Mouse (Mus musculus): ENCODE data around the gene Hsd17b1. TPM values are rescaled to one million over a fixed set of nuclear protein-coding genes. Genes with fewer than 3 reads are reported as not detected.

Gene Hsd17b1
- total RNA-seq (2023) = 0.86 to 2.2 TPM (median 1.4 TPM) in 4 replicates

DNA sequence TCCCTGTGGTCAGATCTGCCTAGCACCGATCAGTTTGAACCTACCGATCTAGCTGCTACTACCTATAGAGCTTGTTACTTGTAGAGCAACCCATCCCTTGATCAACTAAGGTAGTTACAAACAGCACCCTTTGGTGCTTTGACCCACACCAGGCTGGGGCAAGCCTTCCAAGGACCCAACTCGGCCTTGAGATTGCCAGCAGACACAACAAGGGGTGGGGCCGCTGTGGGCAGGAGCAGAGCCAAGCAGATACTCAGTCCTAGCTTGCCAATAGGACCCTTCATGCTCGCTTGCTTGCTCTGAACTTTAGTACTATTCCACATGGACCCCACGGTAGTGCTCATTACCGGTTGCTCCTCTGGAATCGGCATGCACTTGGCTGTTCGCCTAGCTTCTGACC, at the start of gene Hsd17b1:
Gene Hsd17b1 (plus strand): TSS at position 291 of the 400 bp plus-strand sequence.

DNA sequence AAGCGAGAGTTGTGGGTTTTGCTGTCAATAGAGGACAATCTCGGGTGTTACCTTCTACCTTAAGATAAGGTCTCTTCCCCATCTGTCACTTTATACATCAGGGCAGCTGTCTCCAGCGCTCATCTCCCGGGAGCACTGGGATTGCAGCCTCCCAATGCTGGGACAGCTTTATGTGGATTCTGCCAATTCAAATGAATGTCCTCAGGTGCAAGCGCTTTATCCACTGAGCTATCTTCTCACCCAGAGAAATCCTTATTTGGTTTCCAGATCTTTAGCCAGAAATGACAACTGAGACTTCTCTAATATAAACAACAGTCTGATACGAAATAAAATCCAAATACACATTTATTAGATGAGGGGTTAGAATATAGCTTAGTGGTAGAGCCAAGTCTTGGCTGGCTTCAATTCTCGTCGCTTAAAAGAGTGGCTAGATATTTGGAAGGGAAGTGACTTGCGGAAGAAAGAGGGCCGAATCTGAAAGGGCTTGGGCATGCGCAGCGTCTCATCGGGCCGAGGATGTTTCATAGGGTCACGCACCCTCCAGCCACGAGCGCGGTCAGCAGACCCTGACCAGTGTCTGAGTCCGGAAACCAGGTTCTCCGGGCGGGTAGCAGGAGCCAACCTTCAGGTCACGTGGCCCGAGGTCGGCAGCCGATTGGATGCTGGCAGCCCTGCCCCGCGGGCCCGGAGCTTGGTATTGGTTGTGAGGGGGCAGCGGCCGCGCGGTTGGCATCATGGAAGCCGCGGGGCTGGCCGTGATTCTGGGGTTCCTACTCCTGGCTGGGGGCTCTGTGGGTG, 8.6 kb upstream of the Hsd17b1 start, which contains the start of gene Naglu:
Gene Naglu (plus strand): TSS at position 622 of the 798 bp plus-strand sequence.

DNA sequence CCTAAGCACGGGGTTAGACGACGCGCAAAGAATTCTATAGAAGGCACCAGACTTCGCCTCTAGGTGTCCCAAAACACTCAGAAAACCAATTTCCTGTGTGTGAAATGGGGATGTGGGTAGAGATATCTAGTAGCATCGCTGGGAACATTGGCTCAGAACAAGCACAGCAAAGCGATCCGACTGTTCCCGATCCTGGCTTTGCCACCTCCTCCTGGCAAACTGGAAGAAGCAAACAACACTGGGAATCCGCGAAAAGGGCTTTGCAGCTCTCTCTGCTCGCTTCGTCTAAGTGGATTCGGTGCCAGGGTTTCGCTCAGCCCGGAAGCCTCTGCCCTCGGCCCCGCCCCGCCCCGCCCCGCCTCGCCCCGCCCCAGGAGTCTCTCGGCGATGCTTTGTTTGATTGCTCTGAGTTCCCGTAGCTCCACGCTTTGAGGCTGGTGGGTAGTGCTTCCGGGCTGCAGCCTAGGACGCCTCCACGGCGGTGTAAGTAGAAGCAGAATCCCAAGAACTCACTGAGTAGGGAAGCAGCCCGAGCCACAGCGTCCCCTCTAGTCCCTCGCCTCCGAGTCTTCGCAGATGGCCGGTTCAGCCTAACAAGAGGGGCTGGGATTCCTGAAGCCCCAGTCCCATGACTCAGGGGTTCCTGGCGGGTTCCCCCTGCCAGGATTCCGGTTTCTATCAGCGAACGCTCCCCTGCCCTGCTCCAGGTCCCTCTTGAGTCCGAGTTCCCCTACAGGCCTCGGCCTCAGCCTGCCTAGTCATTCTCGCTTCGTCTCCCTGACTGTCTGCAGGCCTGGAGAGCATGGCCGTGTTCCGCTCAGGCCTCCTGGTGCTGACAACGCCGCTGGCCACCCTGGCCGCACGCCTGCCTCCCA, 4.2 kb downstream of the Hsd17b1 start, which contains the start of gene Coasy:
Gene Coasy (plus strand): TSS at position 358 of the 875 bp plus-strand sequence.

DNA sequence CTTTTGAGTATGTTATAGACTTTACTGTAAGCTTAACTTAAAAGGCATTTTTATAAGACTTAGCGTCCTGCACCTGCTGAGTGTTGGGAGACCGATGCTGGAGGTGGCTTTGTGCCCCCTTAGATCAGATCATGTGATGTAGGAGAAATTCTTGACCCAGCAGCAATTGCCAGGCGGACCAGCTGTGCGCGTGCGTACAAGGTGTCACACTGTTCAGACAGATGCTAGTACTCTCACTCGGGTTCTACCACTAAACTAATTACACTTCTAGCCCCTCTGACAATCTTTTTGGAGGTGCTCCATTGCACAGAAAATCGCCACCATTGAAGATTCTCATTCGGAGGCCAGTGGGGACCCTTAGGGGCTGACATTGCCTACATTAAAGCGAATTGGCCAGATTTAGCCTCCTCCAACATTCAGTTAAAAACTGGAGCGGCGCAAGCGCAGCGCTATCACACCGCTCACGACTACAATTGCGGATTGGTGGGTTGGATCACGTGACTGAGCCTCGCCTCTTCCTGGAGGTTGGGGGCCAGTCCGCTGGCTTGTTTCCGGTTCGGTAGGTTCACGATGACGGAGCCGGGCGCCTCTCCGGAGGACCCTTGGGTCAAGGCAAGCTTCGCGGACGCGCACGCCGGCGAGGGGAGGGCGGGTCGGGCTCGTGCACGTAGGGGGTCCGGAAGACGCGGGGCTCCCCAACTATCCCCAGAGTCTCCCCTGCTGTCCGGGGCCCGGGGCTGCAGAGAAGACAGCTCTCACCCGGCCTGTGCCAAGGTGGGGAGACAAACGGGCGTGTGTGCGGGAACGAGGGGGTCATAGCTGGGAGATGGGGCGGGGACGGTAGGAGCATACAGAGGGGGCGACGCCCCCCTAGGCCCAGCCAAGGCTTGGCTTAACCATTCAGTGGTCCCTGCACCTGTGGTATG, 8.8 kb downstream of the Hsd17b1 start, which contains the start of gene Mlx:
Gene Mlx (plus strand): TSS at position 522 of the 926 bp plus-strand sequence.

GRCm38 (mm10) chr11:101095314-101096024, 17.3 kb downstream of the Hsd17b1 start, which contains the start of gene Psmc3ip:
Gene Psmc3ip (minus strand): TSS chr11:101095436.

DNA sequence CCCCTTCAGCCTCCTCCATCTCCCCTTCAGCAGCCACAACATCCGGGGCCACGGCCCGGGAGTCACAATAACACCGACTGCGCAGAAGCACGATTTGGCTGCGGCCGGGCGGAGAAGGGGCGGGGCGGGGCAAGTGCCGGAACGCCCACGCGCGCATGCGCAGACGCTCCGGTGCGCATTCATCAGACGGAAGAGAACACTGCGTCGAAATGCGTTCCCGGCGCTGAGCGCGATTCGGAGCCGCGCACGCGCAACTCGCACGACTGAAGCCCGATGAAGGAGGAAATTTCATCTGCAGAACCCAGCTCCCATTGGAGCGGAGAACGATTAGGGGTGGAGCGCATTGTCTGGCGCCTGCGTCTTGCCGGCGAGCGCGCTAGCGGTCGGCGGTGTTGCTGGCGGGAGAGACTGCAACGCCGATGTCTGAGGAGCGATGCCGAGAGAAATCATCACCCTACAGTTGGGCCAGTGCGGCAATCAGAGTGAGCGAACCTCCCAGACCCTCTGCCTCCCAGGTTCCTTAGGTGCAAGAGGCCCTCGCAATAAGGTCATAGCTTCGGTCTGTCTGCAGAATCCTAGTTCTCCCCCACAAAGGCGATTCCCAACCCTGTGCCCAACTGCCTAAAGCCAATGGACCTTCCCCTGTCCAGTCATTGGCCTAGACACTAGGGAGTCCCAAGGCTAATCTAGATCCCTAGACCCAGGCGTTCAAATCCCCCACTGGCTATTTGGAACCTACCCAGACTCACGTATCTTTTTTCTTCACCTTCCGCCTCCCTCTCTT, 41.7 kb downstream of the Hsd17b1 start, which contains the start of the genes Retreg3 and Tubg1:
Gene Retreg3 (minus strand): TSS at position 133 of the 784 bp plus-strand sequence.
Gene Tubg1 (plus strand): TSS at position 178 of the 784 bp plus-strand sequence.

Other genes with a start within 250 kb of the Hsd17b1 start
- 63.6 to 80.0 TPM (median 72.1 TPM) in 4 replicates for gene Stat5b, start 227.7 kb upstream of the Hsd17b1 start, total RNA-seq (2023)
- 37.4 to 39.2 TPM (median 38.4 TPM) in 4 replicates for gene Stat5a, start 219.1 kb upstream of the Hsd17b1 start, total RNA-seq (2023)
- gene Stat3, start 138.9 kb upstream of the Hsd17b1 start, total RNA-seq (2023) = 260 to 282 TPM (median 268 TPM) in 4 replicates
- gene Cavin1, start 107.5 kb upstream of the Hsd17b1 start, total RNA-seq (2023) = 0.27 to 0.88 TPM in 2 of 4 replicates, not detected in the others
- 66.2 to 98.9 TPM (median 80.0 TPM) in 4 replicates for gene Atp6v0a1, start 69.0 kb upstream of the Hsd17b1 start, total RNA-seq (2023)
- 12.9 to 16.4 TPM (median 15.4 TPM) in 4 replicates for gene Naglu, start 8.4 kb upstream of the Hsd17b1 start, total RNA-seq (2023)
- 13.9 to 15.7 TPM (median 14.8 TPM) in 4 replicates for gene Coasy, start 4.2 kb downstream of the Hsd17b1 start, total RNA-seq (2023)
- gene Mlx, start 8.9 kb downstream of the Hsd17b1 start, total RNA-seq (2023) = 32.6 to 43.0 TPM (median 36.8 TPM) in 4 replicates
- 3.7 to 4.6 TPM (median 4.2 TPM) in 4 replicates for gene Psmc3ip, start 17.0 kb downstream of the Hsd17b1 start, total RNA-seq (2023)
- gene Retreg3, start 41.5 kb downstream of the Hsd17b1 start, total RNA-seq (2023) = 71.0 to 81.9 TPM (median 75.1 TPM) in 4 replicates
- gene Tubg1, start 41.5 kb downstream of the Hsd17b1 start, total RNA-seq (2023) = 15.8 to 18.7 TPM (median 16.9 TPM) in 4 replicates
- gene Tubg2, start 77.5 kb downstream of the Hsd17b1 start, total RNA-seq (2023) = 3.1 to 5.6 TPM (median 4.7 TPM) in 4 replicates
- gene Cntnap1, start 92.1 kb downstream of the Hsd17b1 start, total RNA-seq (2023) = 0.34 to 0.49 TPM (median 0.37 TPM) in 4 replicates
- 1.2 to 4.3 TPM (median 3.4 TPM) in 4 replicates for gene Plekhh3, start 92.9 kb downstream of the Hsd17b1 start, total RNA-seq (2023)
- not detected in 4 replicates for gene Ccr10, start 97.0 kb downstream of the Hsd17b1 start, total RNA-seq (2023)
- gene Ezh1, start 148.1 kb downstream of the Hsd17b1 start, total RNA-seq (2023) = 78.1 to 86.6 TPM (median 84.3 TPM) in 4 replicates
- gene Ramp2, start 167.6 kb downstream of the Hsd17b1 start, total RNA-seq (2023) = not detected in 4 replicates
- gene Vps25, start 175.3 kb downstream of the Hsd17b1 start, total RNA-seq (2023) = 74.7 to 90.7 TPM (median 77.1 TPM) in 4 replicates
- 0.30 to 1.1 TPM (median 0.57 TPM) in 4 replicates for gene Wnk4, start 182.2 kb downstream of the Hsd17b1 start, total RNA-seq (2023)
- 0.22 to 0.77 TPM (median 0.35 TPM) in 4 replicates for gene Cntd1, start 200.6 kb downstream of the Hsd17b1 start, total RNA-seq (2023)
- gene Coa3, start 200.7 kb downstream of the Hsd17b1 start, total RNA-seq (2023) = 27.6 to 31.2 TPM (median 28.7 TPM) in 4 replicates
- 181 to 201 TPM (median 186 TPM) in 4 replicates for gene Becn1, start 223.9 kb downstream of the Hsd17b1 start, total RNA-seq (2023)
- gene Psme3, start 237.8 kb downstream of the Hsd17b1 start, total RNA-seq (2023) = 136 to 141 TPM (median 140 TPM) in 4 replicates
- gene Aoc2, start 246.7 kb downstream of the Hsd17b1 start, total RNA-seq (2023) = 13.9 to 14.7 TPM (median 14.2 TPM) in 4 replicates

All from B cell, adult 62 days (primary cell).